Mouse (Mus musculus): ENCODE measurements around the gene Mrm3.
"Not testable (repeated sequence)": the region's sequence is repeated elsewhere in the genome, so short reads cannot be mapped to it uniquely, and the experiment has no call there.

The Mrm3 gene

DNA sequence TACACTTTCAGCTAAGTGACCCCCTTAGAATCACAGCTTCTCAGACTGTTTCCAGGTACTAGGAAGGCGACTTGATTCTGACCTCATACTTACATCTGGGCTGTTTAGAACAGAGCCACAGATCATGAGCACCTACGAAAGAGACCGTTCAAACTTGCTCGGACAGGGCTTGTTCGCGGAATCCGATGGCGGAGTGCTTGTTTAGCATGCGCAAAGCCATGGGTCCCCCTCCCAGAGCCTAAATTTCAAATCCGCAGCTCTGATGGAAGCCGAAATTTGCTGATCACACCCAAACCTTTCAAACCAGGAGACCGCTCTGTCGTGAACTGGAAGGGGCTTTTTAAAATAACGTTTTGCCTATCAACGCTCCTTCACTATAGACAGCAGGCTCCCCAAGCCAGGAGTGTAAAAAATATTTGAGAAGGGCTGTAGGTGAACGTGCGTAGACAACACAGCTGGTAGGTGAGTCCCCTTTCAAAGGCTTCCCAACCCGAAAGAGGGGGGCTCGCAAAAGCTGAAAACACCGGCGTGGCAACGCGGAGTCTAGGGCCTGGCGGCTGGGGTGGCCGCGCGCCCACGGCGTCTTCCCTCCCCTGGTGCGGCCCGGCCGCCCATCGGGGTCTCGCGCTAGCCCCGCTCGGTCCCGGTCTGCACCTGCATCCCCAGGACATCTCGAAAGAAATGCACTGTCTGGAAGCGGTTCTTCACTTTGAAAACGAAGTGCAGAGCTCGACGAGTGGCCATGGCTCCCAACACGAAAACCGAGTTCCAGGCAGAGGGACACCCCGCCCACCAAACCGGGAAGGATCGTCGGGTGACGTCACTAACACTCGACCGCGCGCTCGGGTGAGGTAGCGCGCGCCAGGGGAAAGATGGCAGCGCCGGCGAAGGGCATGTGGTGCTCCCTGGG is at the start of gene Mrm3, which contains the start of gene Glod4:
Mrm3 (plus strand) TSS at position 815 of the 910 bp plus-strand sequence.
Glod4 (minus strand) TSS at position 825 of the 910 bp plus-strand sequence.
- peak; percentile 99 for DNase-seq

DNA sequence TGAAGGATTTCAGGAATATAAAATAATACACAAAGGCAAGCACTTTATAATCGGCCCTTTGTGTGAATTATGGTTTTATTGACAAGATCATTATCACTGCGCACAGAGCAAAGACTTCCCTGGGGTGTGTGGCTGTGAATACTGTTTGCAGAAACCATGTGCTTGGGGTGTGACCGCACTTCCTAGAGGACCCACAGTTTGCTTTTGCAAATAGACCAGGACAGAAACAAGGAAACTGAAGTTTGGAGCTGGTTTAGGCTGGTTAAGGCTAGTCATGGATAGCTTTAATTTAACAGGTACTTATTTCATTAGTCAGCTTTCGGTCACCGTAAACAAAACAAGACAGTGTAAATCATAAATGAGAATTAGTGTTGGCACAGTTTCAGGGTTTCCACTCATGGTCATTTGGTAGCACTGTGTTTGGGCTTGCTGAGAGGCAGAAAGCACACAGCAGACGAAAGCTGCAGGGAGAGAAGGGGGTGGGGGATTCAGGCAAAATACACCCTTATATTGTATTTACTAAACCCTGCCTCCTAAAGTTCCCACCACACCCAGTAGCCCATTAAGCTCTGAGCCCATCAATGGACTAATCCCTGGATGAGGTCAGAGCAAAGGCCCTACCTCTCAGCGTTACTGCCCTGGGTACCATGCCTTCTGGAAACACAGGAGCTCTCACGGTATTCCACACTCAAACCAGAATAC is 47.1 kb upstream of the Mrm3 start:
- peak; percentile 76 for DNase-seq

DNA sequence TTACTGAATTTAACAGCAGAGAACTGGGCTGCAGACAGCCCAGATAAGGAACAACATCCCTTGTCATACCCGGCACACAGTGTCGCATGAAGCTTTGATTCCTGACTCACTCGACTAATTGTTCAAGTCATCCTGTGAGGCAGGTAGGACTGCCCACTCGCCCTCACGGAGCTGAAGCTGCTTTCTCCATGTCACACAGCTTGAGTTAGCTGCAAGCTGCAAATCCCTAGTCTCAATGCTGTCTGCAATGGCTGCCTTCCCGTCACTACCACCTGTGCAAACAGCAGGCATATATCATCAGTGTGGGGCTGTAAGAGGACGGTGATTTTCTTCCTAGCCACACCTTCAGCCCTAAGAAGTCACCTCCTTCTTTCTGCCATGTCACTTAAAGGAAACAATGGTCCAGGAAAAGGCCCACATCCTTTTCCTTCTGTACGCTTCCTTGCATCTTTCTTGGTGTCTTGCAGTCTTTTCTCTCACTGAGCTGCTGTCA is 46.5 kb upstream of the Mrm3 start:
- no peak for DNase-seq

DNA sequence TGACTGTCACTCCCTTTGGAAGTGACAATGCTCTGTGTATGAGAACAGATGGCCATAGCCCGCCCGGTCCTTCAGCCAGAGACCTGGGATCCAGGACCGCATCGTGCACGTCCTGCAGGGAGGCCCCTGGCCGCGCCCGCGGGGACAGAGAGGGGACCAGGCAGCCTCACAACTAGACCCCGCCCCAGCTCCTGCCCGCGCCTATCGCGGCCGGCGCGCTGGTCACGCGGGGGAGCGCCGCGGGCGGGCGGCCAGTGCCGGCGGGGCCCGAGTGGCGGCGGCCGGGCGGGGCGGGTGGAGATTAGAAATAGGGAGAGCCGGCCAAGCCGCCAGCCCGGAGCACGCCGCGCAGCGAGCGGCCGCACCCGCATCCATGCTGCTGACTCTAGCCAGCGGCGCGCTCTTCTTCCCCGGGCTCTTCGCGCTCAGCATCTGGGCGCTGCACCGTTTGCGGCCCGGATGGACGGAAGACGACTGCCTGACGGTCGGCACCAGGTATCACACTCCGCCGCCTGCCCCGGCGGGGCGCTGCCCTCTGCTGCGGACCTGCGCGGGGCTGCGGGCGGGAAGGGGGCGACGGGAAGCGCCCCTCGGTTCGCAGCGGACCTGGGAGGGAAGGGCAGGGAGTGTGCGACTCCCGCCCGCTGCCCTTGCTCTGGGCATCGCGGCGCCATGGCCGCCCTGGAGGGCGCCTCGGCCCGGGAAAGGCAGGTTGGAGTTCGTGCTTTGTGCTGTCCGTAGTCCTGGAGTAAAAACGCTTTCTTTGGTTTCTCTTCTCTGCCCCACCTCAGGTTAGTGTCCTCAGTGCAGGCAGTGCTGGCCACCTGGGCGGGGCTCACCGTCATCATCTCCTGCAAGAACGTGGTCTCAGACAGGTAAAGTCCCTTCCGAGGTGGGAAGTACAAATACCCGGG is 41.5 kb upstream of the Mrm3 start:
- DNase-seq = peak; percentile 100

DNA sequence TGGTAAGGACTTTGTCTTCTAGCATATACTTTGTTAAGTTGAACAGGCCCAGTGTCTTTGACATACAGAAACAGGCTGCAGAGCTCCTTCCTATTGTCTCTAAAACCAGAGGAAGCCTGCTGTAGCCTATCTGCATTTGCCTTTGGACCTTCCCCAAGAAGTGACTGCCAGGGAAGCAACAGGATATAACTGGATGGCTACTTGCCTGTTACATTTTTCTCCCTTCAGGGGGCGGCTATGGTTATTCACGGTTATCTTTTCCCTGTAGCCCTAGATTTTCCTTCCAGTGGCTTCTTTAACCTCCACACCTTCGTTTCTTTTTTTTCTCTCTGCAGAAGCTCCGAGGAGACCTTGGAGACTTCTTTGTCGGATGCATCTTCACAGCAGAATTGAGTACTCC is 36.7 kb upstream of the Mrm3 start:
- no peak for DNase-seq

DNA sequence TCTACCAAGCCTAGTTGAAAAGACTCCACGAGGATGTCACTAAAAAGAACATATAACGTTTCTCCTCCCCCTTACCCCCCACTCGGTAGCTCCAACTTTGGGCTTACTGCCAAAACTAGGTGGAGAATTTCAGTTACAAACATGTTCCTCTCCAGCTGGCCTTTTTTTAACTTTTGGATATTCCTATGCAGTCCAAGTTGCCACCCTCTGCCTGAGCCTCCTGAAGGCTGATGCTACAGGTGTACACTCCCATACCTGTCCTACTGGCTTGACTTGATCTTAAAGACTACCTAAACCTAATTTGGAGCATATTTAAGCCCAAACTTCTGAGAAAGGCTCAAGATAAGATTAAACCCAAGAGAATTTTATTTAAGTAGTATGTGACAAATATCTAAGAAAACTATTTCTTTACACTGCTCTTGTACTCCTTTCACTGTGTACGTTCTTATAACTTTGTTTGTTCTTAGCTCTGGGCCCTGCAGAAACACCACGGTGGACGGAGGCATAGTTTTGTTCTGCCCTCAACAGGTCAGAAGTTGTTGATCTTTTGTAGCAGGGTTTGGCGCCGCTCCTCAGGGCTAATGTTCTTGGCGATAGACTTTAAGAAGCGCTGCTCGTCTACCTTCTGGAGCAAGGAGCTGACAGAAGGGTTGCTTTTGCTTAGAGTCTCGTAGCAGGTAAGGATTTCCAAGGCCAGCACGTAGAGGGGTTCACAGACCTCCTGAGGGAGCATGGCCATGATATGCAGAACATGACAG is 33.1 kb upstream of the Mrm3 start:
- no peak for DNase-seq

DNA sequence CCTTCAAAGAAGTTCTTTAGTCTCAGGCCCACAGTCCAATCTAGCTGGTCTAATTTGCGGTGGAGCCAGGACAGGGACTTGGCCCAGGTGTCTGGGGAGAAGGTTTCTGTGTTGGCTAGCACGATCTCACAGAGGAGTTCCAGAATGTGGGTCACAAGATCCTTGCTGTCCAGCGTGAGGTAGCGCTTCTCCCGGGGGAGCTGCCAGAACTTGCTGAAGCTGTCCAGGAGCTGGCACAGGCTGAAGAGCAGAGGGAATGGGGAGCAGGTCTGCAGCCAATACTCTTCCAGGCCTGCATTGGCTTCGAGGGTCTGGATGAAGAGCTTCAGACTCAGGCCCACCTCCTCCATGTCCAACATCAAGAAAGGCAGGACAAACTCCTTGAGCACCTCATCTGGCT is 31.9 kb upstream of the Mrm3 start:
- not testable (repeated sequence) for DNase-seq

DNA sequence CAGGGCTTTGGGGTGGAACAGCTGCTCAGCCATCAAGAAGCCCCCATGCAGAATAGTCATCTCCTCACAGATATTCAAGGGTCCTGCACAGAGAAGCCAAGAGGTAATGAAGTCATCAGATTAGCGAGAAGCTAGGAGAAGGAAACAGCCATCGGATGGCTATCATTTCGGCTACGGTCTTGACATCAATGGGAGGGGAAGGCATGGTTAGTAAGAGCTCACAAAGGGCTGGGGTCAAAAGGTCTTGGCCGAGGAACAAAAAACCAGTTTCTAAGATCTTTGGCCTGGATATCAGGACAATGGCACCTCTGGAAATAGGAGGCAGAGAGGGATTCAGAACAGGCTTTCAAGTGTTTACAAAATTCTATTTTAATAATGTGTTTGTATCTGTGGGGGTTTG is 29.7 kb upstream of the Mrm3 start:
- DNase-seq = no peak

DNA sequence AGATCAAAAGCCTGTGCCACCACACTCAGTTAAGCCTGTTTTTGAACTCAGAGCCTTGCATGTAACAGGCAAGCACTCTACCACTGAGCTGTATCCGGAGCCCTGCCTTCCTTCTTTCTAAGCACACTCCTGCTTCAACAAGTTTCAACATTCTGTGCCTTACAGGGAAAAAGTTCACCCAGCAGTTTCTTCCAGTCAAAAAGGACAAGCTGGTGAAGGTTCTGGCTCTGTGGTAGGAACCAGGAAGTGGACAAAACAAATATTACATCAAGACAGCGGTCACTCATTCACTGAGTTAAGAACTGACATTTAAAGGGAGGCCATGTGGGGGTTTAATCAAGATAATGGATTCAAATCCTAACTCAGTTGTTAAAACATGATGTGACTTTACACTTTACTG is 28.5 kb upstream of the Mrm3 start:
- no peak for DNase-seq

DNA sequence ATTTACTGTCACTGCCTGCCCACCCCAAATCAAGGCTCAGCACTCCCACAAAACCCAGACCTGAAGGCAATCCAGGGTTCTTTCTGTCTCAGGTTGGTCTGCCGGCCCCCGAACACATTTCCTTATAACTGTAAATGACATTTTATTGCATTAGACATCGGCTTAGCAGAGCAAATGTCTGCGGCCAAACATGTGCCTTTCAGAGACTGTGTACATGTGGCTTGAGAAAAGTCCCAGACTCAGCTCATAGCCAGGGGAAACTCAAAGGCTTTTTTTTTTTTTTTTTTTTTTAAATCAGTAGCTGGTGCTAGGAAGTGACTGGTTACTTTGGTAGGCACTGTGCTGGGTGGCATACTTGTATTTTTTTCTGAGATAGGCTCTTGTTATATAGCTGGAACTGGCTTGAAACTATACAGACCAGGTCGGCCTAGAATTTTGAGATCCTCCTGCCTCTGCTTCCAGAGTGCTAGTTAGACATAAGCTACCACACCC is 27.4 kb upstream of the Mrm3 start:
- no peak for DNase-seq

DNA sequence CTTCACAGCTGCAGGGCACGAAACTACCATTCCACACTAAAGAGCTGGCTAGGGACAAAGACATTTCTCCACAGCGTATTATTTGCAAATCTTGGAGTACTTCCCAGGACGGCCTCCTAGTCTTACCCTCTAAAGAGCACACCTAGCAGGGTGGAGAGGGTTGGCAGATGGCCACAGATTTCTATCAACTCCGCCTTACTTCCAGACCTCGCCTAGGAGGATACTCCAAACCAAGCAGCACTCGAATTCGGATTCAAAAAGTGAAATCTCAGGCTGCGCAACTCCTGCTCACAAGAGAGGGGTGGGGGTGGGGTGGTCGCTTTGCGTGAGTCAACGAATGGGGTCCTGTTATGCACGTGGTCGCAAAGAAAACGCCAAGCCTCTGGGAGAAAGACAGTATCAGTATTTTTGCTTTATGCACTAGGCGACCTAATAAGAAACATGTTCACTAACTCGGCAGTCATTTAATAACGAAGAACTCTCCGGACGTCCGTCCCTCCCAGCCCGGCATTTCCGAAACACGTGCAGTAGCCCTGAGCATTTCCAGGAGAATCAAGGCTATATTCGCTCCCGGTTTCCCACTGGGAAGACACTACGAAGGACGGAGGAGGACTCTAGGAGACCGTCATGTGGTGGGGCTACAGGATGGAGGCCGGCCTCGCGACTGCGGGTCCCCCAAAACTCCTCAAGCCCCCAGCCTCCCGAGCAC is 26.7 kb upstream of the Mrm3 start:
- DNase-seq = peak; percentile 96

DNA sequence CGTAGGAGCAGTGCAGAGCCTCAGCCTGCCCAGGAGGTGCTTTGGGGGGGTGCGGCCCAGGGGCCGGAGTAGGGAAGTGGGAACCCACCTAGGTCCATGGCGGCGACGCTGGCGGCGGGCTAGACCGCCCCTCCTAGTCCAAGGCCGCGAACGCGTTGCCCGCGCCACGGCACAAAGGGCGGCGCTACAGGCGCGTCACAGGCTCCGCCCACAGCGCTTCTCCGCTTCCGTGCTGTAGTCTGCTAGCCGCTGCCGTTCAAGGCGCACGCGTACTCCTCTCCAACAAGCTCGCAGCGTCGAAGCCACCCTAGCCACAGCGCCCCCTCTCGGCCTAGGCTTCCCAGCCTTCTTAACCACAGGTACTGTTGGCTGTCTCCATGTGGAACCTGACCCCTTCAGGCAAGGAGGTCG is 26.1 kb upstream of the Mrm3 start, which contains the start of the genes Dbil5 and Gemin4:
Dbil5 (plus strand) TSS at position 219 of the 411 bp plus-strand sequence.
Gemin4 (minus strand) TSS at position 275 of the 411 bp plus-strand sequence.
- peak; percentile 100 for DNase-seq

DNA sequence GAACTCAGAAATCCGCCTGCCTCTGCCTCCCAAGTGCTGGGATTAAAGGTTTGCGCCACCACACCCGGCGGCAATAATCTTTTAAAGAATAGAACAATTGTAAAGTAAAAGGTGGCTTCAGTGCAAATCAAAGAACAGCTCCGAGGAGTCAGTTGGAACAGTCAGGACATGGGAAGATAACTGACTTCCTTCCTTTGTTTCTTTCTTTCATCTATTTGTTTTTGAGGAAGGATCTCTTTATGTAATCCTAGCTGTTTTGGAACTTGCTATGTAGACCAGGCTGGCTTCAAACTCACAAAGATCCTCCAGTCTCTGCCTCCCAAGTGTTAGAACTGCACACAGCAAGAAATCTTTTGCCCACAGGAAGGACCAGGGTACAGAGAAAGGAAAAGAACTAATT is 18.9 kb upstream of the Mrm3 start:
- no peak for DNase-seq

DNA sequence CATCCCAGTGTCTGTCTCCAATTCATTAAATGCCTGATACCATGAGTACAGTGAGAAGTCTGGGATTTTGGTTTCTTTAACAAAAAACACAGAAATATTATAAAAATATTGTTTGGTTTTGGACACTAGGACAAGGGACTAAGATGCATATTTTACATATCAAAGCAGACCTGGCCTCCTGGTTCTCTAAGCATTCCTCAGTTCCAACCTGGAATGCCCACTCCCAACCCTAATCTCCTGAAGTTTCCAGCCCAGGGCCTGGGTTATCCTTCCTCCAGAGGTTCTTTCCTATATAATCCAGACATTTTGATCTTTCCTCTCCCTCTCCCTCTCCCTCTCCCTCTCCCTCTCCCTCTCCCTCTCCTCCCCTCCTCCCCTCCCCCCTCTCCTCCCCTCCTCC is 18.5 kb upstream of the Mrm3 start:
- no peak for DNase-seq

DNA sequence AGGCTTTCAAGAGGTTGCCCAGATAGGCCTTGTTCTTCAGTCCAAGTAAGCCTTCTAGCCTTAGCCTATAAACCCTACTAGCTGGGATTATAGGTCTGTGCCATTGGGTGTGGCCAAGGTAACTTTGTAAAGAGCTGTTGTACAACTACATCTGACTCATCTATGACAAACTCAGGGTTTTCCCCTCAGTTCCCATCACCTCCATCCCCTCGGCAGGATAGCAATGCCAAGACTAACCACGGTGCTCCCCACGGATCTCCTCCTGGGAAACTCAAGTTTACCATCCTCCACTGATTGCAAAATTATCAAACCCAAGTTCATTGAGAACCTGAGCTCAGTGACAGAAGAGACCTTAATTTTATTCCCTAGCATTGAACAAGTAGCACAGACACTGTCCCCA is 7.4 kb upstream of the Mrm3 start:
- DNase-seq = no peak

DNA sequence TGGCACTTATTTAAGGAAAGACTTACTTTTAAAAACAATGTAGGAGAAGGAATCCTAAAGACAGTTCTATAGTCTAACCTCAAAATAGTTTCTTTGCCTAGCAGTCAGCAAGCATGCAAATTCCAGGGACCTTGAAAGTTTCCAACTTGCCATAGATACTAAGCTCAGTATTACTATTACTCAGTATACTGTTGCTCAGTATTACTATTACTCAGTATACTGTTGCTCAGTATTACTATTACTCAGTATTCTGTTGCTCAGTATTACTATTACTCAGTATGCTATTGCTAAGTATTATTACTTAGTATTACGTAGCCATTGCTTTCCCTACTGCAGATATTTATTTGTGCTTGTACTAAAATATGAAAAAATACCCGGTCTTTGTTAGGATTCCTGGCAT is 3.8 kb upstream of the Mrm3 start:
- DNase-seq = no peak

DNA sequence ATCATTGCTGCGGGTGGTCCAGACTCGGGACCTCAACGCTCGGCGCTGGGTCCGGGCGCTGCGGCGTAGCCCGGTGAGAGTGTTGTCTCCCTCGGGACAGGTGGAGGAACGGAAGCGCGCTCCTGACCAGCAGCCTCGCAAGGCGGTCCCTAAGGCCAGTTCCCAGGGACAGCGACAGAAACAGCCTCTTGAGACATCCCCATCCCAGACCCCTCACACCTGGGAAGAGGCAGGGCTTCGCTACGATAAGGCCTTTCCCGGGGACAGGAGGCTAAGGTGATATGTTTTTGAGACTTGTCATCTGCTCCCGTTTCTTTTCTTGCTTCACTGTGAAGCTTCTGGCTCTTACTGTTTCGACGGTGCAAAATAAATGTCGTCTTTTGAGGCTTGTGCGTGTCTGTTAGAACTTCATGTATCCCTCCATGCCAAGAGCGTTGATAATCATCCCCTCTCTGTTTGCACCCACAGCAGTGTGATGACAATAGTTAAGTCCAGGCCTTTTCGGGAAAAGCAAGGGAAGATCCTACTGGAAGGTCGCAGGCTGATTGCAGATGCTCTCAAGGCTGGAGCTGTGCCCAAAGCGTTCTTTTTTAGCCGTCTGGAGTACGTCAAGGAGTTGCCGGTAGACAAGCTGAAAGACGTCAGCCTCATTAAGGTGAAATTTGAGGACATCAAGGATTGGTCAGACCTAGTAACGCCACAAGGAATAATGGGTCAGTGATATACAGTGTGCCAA is 464 bp downstream of the Mrm3 start:
- no peak for DNase-seq

DNA sequence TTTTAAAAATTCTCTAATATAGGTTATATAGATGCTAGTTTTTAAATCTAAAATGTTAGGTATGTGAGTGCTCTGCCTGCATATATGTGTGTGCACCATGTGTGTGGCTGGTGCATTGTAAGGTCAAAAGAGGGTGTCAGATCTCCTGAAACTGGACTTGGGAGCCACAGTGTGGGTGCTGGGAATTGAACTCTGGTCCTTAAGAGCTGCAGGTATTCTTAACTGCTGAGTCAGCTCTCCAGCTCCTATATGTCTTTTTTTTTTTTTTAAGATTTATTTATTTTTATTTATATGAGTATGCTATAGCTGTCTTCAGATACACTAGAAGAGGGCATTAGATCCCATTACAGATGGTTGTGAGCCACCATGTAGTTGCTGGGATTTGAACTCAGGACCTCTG is 2.9 kb downstream of the Mrm3 start:
- no peak for DNase-seq

DNA sequence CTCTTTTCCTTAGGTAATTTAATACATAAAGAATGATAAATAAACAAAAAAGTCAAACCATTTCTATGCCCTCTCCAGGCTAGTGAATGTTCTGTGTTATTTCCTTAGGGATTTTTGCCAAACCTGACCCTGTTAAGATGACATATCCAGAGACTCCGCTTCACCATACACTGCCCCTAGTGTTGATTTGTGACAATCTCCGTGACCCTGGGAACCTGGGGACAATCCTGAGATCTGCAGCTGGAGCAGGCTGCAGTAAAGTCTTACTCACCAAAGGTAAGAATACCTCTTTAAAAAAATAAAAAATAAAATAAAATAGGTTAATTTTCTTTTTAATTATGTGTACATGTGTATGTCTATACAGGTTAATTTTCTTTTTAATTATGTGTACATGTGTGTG is 3.7 kb downstream of the Mrm3 start:
- DNase-seq = no peak

DNA sequence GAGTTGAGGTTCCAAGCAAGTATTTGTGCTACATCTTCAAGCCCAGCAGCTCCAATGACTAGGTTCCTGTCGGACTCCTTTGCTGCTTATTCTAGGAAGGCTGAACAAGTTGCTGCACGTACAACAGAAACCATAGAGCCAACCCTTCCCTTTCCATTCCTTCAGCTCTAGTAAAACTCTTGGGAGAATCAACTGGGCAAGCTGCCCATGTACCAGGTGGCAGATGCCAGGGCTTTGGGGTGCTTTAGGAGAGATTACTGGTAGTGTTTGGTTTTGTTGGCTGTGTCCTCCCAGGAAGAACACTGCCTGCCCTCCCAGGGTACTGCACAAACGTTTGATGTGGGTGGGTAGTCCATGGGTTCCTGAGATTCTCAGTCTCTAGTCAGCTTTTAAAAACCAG is 8.5 kb downstream of the Mrm3 start:
- DNase-seq = no peak

All from heart, adult 11 months (tissue).